Mouse (Mus musculus) liver, embryonic 16.5 days (tissue): ENCODE measurements around the gene Ngf. TPM values are rescaled to one million over a fixed set of nuclear protein-coding genes. Genes with fewer than 3 reads are reported as not detected.

Source experiments
- ATAC-seq: fragments of 200-750 bp; cut with Nextera tagmentation; 2 replicates; pipeline ENCODE4 v1.8.0; 2017; ENCODE audit warnings: low read depth, mild to moderate bottlenecking, moderate number of reproducible peaks, moderate library complexity
- H3K27ac ChIP-seq: fragments of 300-500 bp; sonication (generic); 2 replicates; pipeline ENCODE4 v1.5.1; 2014; ENCODE audit warnings: mild to moderate bottlenecking, low read length
- H3K27me3 ChIP-seq: fragments of 300-500 bp; sonication (generic); 2 replicates; pipeline ENCODE4 v1.6.1; 2014; ENCODE audit warnings: low read depth, low read length, mixed read lengths; ENCODE audit not compliant: control insufficient read depth, insufficient read depth
- H3K36me3 ChIP-seq: fragments of 300-500 bp; sonication (generic); 2 replicates; pipeline ENCODE4 v1.6.1; 2014; ENCODE audit warnings: mild to moderate bottlenecking; ENCODE audit not compliant: control insufficient read depth, insufficient read depth
- H3K4me1 ChIP-seq: fragments of 300-500 bp; sonication (generic); 2 replicates; pipeline ENCODE4 v1.6.1; 2014; ENCODE audit warnings: low read depth, low read length, mixed read lengths; ENCODE audit not compliant: control insufficient read depth
- H3K4me2 ChIP-seq: fragments of 300-500 bp; sonication (generic); 2 replicates; pipeline ENCODE4 v1.6.1; 2014; ENCODE audit warnings: low read depth, low read length, mixed read lengths
- H3K4me3 ChIP-seq: fragments of 300-500 bp; sonication (generic); 2 replicates; pipeline ENCODE4 v1.5.1; 2014; ENCODE audit warnings: low read depth, mild to moderate bottlenecking, low read length
- H3K9ac ChIP-seq: fragments of 300-500 bp; sonication (generic); 2 replicates; pipeline ENCODE4 v1.6.1; 2014; ENCODE audit warnings: low read depth, low read length
- H3K9me3 ChIP-seq: fragments of 300-500 bp; sonication (generic); replicated peaks from 2 replicates; pipeline ENCODE4 v1.6.1; 2016; ENCODE audit warnings: low read length; ENCODE audit not compliant: control insufficient read depth
- WGBS: fragments of 180-500 bp; shearing (Covaris S2); extraction: QIAGEN DNeasy Blood & Tissue Kit; methylation state at CpG from one replicate; pipeline ENCODE4 v1.1.7; 2014; ENCODE audit not compliant: insufficient replicate concordance; 5-methylcytosine and 5-hydroxymethylcytosine counted together
- polyA plus RNA-seq: library from polyadenylated mRNA; unstranded; fragments of >200 nt; fragmentation: Nextera tagmentation; extraction: Ambion mirVana; gene quantifications from 2 replicates; pipeline ENCODE4 v1.2.1, GENCODE M21; 2015

Gene Ngf
- polyA plus RNA-seq, 1 experiment from 2014 or later = 0.57 TPM

GRCm38 (mm10) chr3:102523711-102524110 is 54.0 kb downstream of the Ngf start:
- no peaks in the 10 kb centered on the region for H3K36me3 ChIP-seq
- no peak for ATAC-seq
- no peak overlapping the region for H3K9ac ChIP-seq
- 55% methylated on average over 2 of the region's 2 CpGs for WGBS
- H3K4me1 ChIP-seq = no peaks in the 10 kb centered on the region
- no peaks in the 10 kb centered on the region for H3K27me3 ChIP-seq
- H3K27ac ChIP-seq = no peak overlapping the region
- H3K4me3 ChIP-seq = no peak overlapping the region
- H3K4me2 ChIP-seq = no peak overlapping the region
- H3K9me3 ChIP-seq = no peaks in the 10 kb centered on the region

DNA sequence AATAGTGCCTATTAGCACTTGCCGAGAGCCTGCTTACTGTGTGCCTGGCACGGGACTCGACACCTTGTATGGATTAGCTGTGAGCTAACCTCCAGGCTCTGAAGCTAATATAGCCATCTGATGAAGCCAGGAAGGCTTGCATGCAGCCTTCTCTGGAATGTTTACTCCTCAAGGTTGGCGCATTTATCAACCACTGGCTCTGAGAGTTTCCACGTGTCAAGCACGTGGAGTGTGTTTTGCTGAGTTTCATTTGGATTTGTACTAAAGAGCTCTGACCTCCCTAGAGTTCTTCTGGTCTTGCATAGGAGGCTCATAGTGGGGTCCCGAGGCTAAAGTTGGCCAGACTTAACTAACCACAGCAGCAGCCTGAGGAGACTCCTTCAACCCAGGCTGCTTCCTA is 55.2 kb downstream of the Ngf start:
- WGBS = 58% methylated on average over 7 of the region's 7 CpGs
- ATAC-seq = no peak
- no peak overlapping the region for H3K4me2 ChIP-seq
- H3K9ac ChIP-seq = no peak overlapping the region
- H3K9me3 ChIP-seq = no peaks in the 10 kb centered on the region
- H3K27me3 ChIP-seq = no peaks in the 10 kb centered on the region
- no peak overlapping the region for H3K27ac ChIP-seq
- H3K4me3 ChIP-seq = no peak overlapping the region
- no peaks in the 10 kb centered on the region for H3K4me1 ChIP-seq
- no peaks in the 10 kb centered on the region for H3K36me3 ChIP-seq

GRCm38 (mm10) chr3:102525856-102526255 is 56.1 kb downstream of the Ngf start:
- Histone ChIP-seq H3K27me3 (no peaks in the 10 kb centered on the region), H3K27ac (no peak overlapping the region), H3K9me3 (no peaks in the 10 kb centered on the region), H3K36me3 (no peaks in the 10 kb centered on the region), H3K9ac (no peak overlapping the region), H3K4me3 (no peak overlapping the region), H3K4me1 (no peaks in the 10 kb centered on the region), H3K4me2 (no peak overlapping the region)
- ATAC-seq = no peak
- 51% methylated on average over 8 of the region's 8 CpGs for WGBS

- WGBS = 46% methylated on average over 6 of the region's 6 CpGs
- Histone ChIP-seq H3K4me3 (no peak overlapping the region), H3K27me3 (no peaks in the 10 kb centered on the region), H3K9ac (no peak overlapping the region), H3K4me1 (no peaks in the 10 kb centered on the region), H3K4me2 (no peak overlapping the region), H3K36me3 (no peaks in the 10 kb centered on the region), H3K9me3 (no peaks in the 10 kb centered on the region), H3K27ac (no peak overlapping the region)
- ATAC-seq = no peak
These were observed 56.8 kb downstream of the Ngf start for GRCm38 (mm10) chr3:102526481-102526880.

- Histone ChIP-seq H3K4me2 (no peak overlapping the region), H3K27me3 (no peaks in the 10 kb centered on the region), H3K27ac (no peak overlapping the region), H3K4me3 (no peak overlapping the region), H3K4me1 (no peaks in the 10 kb centered on the region), H3K9ac (no peak overlapping the region), H3K36me3 (no peaks in the 10 kb centered on the region), H3K9me3 (no peaks in the 10 kb centered on the region)
- no peak for ATAC-seq
- 50% methylated on average over 1 of the region's 1 CpGs for WGBS
These were observed 65.0 kb downstream of the Ngf start for GRCm38 (mm10) chr3:102534744-102535143.

- H3K27ac ChIP-seq = no peak overlapping the region
- no peaks in the 10 kb centered on the region for H3K36me3 ChIP-seq
- WGBS = 46% methylated on average over 5 of the region's 5 CpGs
- H3K4me2 ChIP-seq = no peak overlapping the region
- no peaks in the 10 kb centered on the region for H3K9me3 ChIP-seq
- H3K4me1 ChIP-seq = no peaks in the 10 kb centered on the region
- H3K4me3 ChIP-seq = no peak overlapping the region
- ATAC-seq = no peak
- no peak overlapping the region for H3K9ac ChIP-seq
- no peaks in the 10 kb centered on the region for H3K27me3 ChIP-seq
These were observed 73.9 kb downstream of the Ngf start for GRCm38 (mm10) chr3:102543646-102544045.

DNA sequence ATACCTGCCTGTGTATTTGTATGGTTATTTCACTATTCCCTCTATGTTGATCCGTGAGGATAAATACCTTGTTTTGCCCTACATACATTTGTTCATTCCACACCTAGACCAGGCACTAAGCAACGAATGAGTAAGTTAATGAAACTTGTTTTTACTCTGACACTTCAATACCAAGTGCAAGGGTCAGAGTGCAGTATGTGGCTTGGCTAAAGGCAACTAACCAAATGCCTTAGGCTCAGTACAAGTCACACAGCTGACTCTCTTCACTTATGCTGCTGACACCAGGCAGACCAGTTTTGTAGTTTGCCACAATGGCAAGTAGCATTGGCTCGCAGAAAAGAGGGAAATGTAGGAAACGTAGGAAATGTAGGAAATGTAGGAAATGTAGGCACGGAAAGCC is 77.8 kb downstream of the Ngf start:
- 53% methylated on average over 5 of the region's 5 CpGs for WGBS
- Histone ChIP-seq H3K9me3 (no peaks in the 10 kb centered on the region), H3K4me3 (no peak overlapping the region), H3K4me1 (no peaks in the 10 kb centered on the region), H3K9ac (no peak overlapping the region), H3K36me3 (no peaks in the 10 kb centered on the region), H3K4me2 (no peak overlapping the region), H3K27ac (no peak overlapping the region), H3K27me3 (no peaks in the 10 kb centered on the region)
- no peak for ATAC-seq

GRCm38 (mm10) chr3:102553935-102554670 is 84.4 kb downstream of the Ngf start:
- no peaks in the 10 kb centered on the region for H3K4me1 ChIP-seq
- no peaks in the 10 kb centered on the region for H3K36me3 ChIP-seq
- 51% methylated on average over 6 of the region's 6 CpGs for WGBS
- ATAC-seq = no peak
- H3K27ac ChIP-seq = no peak overlapping the region
- H3K4me3 ChIP-seq = no peak overlapping the region
- H3K9ac ChIP-seq = no peak overlapping the region
- H3K27me3 ChIP-seq = no peaks in the 10 kb centered on the region
- H3K9me3 ChIP-seq = no peaks in the 10 kb centered on the region
- no peak overlapping the region for H3K4me2 ChIP-seq

GRCm38 (mm10) chr3:102556108-102556507 is 86.4 kb downstream of the Ngf start:
- H3K9me3 ChIP-seq = no peaks in the 10 kb centered on the region
- ATAC-seq = no peak
- H3K4me2 ChIP-seq = no peak overlapping the region
- no peak overlapping the region for H3K9ac ChIP-seq
- no peaks in the 10 kb centered on the region for H3K36me3 ChIP-seq
- H3K27me3 ChIP-seq = no peaks in the 10 kb centered on the region
- H3K4me1 ChIP-seq = no peaks in the 10 kb centered on the region
- WGBS = 33% methylated on average over 1 of the region's 1 CpGs
- no peak overlapping the region for H3K27ac ChIP-seq
- no peak overlapping the region for H3K4me3 ChIP-seq
